Comparison of ENCODE assay signal across 8 mouse cellular contexts in genomic region chr2:70126783-70127182, GRCm38 (mm10).
DNase-seq lines count a peak whose midpoint lies in the region; ATAC-seq and TF ChIP-seq lines count a peak whose summit lies in the region.

No protein-coding gene starts in this region.

- H3K79me2 ChIP-seq in C2C12 (ENCODE audit: control insufficient read depth, insufficient read depth), result no peaks in the 10 kb centered on the region

- no peak for TF ChIP-seq POLR2A in testis, adult 2 months (IDR thresholded peaks at IDR 0.05; ENCODE audit: control insufficient read depth, low read depth, low read length)

- no peak overlapping the region for H3K9ac ChIP-seq in heart, embryonic 15.5 days
- H3K9ac ChIP-seq in liver, embryonic 14.5 days (replicated peaks), result no peak overlapping the region
- H3K9ac ChIP-seq in neural tube, embryonic 14.5 days (replicated peaks; ENCODE audit: low read depth, low read length), result no peak overlapping the region

- H3K36me3 ChIP-seq in C2C12 (ENCODE audit: control insufficient read depth, insufficient read depth), result no peaks in the 10 kb centered on the region
- no peaks in the 10 kb centered on the region for H3K36me3 ChIP-seq in heart, embryonic 15.5 days
- no peaks in the 10 kb centered on the region for H3K36me3 ChIP-seq in liver, embryonic 14.5 days (replicated peaks; ENCODE audit: control insufficient read depth, insufficient read depth, low read depth)
- no peaks in the 10 kb centered on the region for H3K36me3 ChIP-seq in neural tube, embryonic 14.5 days (ENCODE audit: control insufficient read depth, insufficient read depth, low read length)
- H3K36me3 ChIP-seq in testis, adult 2 months (ENCODE audit: control insufficient read depth, insufficient read depth, low read length), result no peaks in the 10 kb centered on the region

- peak; percentile 93 for DNase-seq in brain, adult 2 months (ENCODE audit: low read depth, low spot score)
- peak; percentile 34 for DNase-seq in fibroblast of lung, adult 2 months (ENCODE audit: low read depth)
- DNase-seq in kidney, postnatal 14 days, result peak; percentile 77
- peak; percentile 19 to 26 (median 19) for DNase-seq in liver, embryonic 14.5 days (ENCODE audit: low read depth in 3 of 3, low spot score in 3 of 3)

- H3K79me3 ChIP-seq in C2C12 (ENCODE audit: low read depth), result no peaks in the 10 kb centered on the region

- peak; percentile 73 for TF ChIP-seq CTCF in C2C12 (IDR thresholded peaks at IDR 0.05; ENCODE audit: control insufficient read depth, insufficient read depth, insufficient read length)
- peak; percentile 84 for TF ChIP-seq CTCF in liver, embryonic 14.5 days (IDR thresholded peaks at IDR 0.05; ENCODE audit: low read depth)
- peak; percentile 76; the same call in 1 of the 2 replicates for TF ChIP-seq CTCF in testis, adult 2 months (IDR thresholded peaks at IDR 0.05; ENCODE audit: control insufficient read depth, insufficient read depth, insufficient replicate concordance, low read depth, low read length)

- no peak for ATAC-seq in heart, embryonic 15.5 days (replicated peaks; ENCODE audit: insufficient number of reproducible peaks, insufficient read depth, low FRiP score, low read depth)
- ATAC-seq in liver, embryonic 14.5 days (ENCODE audit: insufficient read depth), result no peak
- peak; percentile 92 for ATAC-seq in neural tube, embryonic 14.5 days (ENCODE audit: low read depth)

- H3K9me3 ChIP-seq in heart, embryonic 15.5 days (replicated peaks), result no peaks in the 10 kb centered on the region
- no peaks in the 10 kb centered on the region for H3K9me3 ChIP-seq in liver, embryonic 14.5 days (ENCODE audit: control insufficient read depth, low read length)
- H3K9me3 ChIP-seq in neural tube, embryonic 14.5 days (ENCODE audit: control insufficient read depth, low read length), result no peaks in the 10 kb centered on the region

- H3K4me2 ChIP-seq in heart, embryonic 15.5 days, result peak overlapping the region; percentile 29; the same call in 1 of the 2 replicates
- no peak overlapping the region for H3K4me2 ChIP-seq in liver, embryonic 14.5 days (ENCODE audit: low read depth)
- peak overlapping the region; percentile 30 for H3K4me2 ChIP-seq in neural tube, embryonic 14.5 days (ENCODE audit: low read depth, low read length)

- H3K27me3 ChIP-seq in C2C12 (ENCODE audit: control insufficient read depth, insufficient read depth, insufficient read length), result peaks cover 3% of the 10 kb centered on the region
- H3K27me3 ChIP-seq in heart, embryonic 15.5 days, result peaks cover 37% of the 10 kb centered on the region
- peaks cover 7% of the 10 kb centered on the region for H3K27me3 ChIP-seq in liver, embryonic 14.5 days (ENCODE audit: control insufficient read depth, insufficient read depth, low read length)
- H3K27me3 ChIP-seq in neural tube, embryonic 14.5 days (ENCODE audit: control insufficient read depth, insufficient read depth, low read length), result no peaks in the 10 kb centered on the region
- H3K27me3 ChIP-seq in testis, adult 2 months (ENCODE audit: control insufficient read depth, insufficient read depth, low read length), result no peaks in the 10 kb centered on the region

- no peak for TF ChIP-seq EP300 in liver, embryonic 14.5 days (IDR thresholded peaks at IDR 0.05; ENCODE audit: low read depth)

- no peak overlapping the region for H3K27ac ChIP-seq in heart, embryonic 15.5 days
- no peak overlapping the region for H3K27ac ChIP-seq in liver, embryonic 14.5 days
- H3K27ac ChIP-seq in neural tube, embryonic 14.5 days (ENCODE audit: low read depth, low read length), result peak overlapping the region; percentile 34; the same call in 1 of the 2 replicates
- no peak overlapping the region for H3K27ac ChIP-seq in testis, adult 2 months (ENCODE audit: control insufficient read depth, insufficient read depth, low read depth, low read length)

- under 1% methylated on average over 13 of the region's 13 CpGs for WGBS in heart, embryonic 15.5 days
- whole genome bisulfite sequencing in liver, embryonic 14.5 days (ENCODE audit: insufficient replicate concordance), result 1% methylated on average over 13 of the region's 13 CpGs
- WGBS in neural tube, embryonic 14.5 days, result under 1% methylated on average over 13 of the region's 13 CpGs

- H3K4me1 ChIP-seq in heart, embryonic 15.5 days (replicated peaks), result peaks cover 11% of the 10 kb centered on the region; the same call in 1 of the 2 replicates
- no peaks in the 10 kb centered on the region for H3K4me1 ChIP-seq in liver, embryonic 14.5 days (replicated peaks; ENCODE audit: control insufficient read depth in 2 of 2, insufficient read depth in 2 of 2, low read length in 1 of 2)
- peaks cover 4% of the 10 kb centered on the region for H3K4me1 ChIP-seq in neural tube, embryonic 14.5 days (ENCODE audit: control insufficient read depth, insufficient read depth, low read length)
- no peaks in the 10 kb centered on the region for H3K4me1 ChIP-seq in testis, adult 2 months (ENCODE audit: control insufficient read depth, insufficient read depth, low read length)

- no peak overlapping the region for H3ac ChIP-seq in C2C12 (ENCODE audit: control insufficient read depth, insufficient read length, low read depth)

- H3K4me3 ChIP-seq in C2C12 (ENCODE audit: insufficient read depth, poor library complexity, severe bottlenecking), result no peak overlapping the region
- no peak overlapping the region for H3K4me3 ChIP-seq in heart, embryonic 15.5 days
- no peak overlapping the region for H3K4me3 ChIP-seq in liver, embryonic 14.5 days (ENCODE audit: insufficient read depth in 1 of 2, low read depth in 2 of 2, low read length in 2 of 2)
- no peak overlapping the region for H3K4me3 ChIP-seq in neural tube, embryonic 14.5 days (ENCODE audit: low read depth, low read length)
- H3K4me3 ChIP-seq in testis, adult 2 months (ENCODE audit: control insufficient read depth, low read depth, low read length), result no peak overlapping the region

TF ChIP-seq in C2C12, 6 proteins besides CTCF, POLR2A, EP300 and RAD21:
- TF ChIP-seq FOSL1 (IDR thresholded peaks at IDR 0.05; ENCODE audit: insufficient read depth, low read length, poor library complexity, severe bottlenecking) (no peak), CEBPB (IDR thresholded peaks at IDR 0.05; ENCODE audit: low read depth) (peak; percentile 82), MAX (IDR thresholded peaks at IDR 0.05) (no peak)

Comparison
In these comparisons a context has a peak if more than half of its experiments do, and no peak if none do; other contexts are left out.
1. DNase-seq: peak in every context shown above with its lines; median percentile 93 in brain, adult 2 months; 77 in kidney, postnatal 14 days; 34 in fibroblast of lung, adult 2 months; 19 in liver, embryonic 14.5 days.